Mouse (Mus musculus): ENCODE measurements at regions not wholly inside any gene's neighbourhood (a gene's known extent, or its start where the extent isn't known, plus 50 kb on each side); places are given as distances from the start of the nearest gene placed in this dataset.

GRCm38 (mm10) chr10:12045937-12046336 lies 702.7 kb downstream of the Epm2a start:
- in situ Hi-C loops (cut with MboI, MseI), result no loop called here

DNA sequence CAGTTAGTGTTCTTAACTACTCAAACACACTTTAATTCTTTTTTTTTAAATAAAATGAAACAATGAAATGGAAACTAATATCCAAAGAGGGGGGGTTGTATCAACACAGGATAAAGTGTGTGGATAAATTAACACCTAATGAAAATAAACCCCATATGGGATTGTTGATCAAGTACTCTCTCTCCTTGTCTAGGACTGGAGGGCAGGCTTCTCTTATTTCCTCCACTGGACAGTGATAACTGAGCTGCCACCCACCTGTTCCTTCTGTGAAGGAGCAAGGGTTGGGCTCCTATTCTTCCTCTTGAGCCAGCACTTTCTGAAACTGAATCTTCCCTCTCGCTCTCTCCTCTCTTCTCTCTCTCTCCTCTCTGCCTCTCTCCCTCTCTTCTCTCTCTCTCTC lies 716.5 kb downstream of the Epm2a start:
- in situ Hi-C loops (cut with MboI, MseI), result no loop called here

DNA sequence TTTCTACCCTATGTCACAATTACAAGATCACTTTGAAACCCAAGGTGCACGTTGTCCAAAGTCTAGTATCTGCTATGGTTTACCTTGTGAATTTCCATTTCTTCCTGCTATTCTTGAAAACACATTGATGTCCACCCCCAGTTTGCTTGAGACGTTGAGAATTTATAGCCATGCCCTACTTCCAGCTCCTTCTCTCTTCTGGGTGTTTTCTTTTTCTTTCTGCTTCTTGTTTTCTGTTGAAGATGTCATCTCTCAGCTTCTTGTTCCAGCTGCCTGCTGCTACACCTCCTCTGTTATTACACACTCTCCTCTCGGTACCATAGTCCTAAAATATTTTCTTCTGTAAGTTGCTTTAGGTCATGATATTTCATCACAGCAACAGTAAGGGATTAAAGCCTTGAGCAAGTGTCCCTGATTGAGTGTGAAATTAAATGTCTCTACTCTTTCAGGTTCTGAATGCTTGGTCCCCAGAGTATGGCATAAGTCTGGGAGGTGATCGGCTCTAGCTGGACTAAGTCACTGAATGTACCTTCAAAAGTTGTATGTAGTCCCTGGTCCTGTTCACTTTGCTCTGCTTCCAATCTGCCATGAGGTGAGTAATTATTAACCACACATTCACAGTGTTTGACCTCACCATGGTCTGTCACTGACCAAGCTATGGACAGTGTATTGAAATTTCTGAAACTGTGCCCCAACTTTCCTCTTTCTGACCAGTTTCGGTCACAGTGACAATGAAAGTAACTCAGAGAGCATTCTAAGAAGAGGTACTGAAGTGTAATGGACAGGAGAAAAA lies 718.1 kb downstream of the Epm2a start:
- in situ Hi-C loops (cut with MboI, MseI), result no loop called here

GRCm38 (mm10) chr10:12062302-12062701 lies 719.1 kb downstream of the Epm2a start:
- in situ Hi-C loops (cut with MboI, MseI), result no loop called here

GRCm38 (mm10) chr10:12083961-12084360 lies 740.8 kb downstream of the Epm2a start:
- in situ Hi-C loops (cut with MboI, MseI), result no loop called here

GRCm38 (mm10) chr10:12092521-12092920 lies 749.3 kb downstream of the Epm2a start:
- in situ Hi-C loops (cut with MboI, MseI), result no loop called here

- in situ Hi-C loops (cut with MboI, MseI), result no loop called here
These were observed 753.5 kb downstream of the Epm2a start for GRCm38 (mm10) chr10:12096678-12097077.

DNA sequence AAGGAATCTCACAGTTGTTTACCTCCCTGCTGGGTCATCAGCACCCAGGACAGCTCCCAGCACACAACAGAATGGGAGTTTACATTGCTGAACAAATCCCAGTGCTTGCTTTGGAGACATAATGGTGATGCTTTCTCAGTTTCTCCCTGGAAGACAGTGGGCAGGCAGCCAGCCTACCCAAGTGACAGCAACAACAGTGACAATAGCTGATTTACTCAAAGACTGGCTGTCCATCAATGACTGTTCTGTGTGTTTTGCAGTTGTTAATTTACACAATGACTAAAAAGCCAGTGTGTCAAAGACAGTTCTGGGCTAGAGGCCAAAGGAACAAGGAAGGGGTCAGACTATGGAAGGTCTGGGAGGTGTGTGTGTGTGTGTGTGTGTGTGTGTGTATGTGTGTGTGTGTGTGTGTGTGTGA lies 762.2 kb downstream of the Utrn start:
- in situ Hi-C loops (cut with MboI, MseI), result no loop called here

GRCm38 (mm10) chr10:12111720-12112119 lies 757.4 kb downstream of the Utrn start:
- in situ Hi-C loops (cut with MboI, MseI), result loop anchor here in 1 of 2 experiments (10.0 kb wide), 1 partner anchor 803 kb away; no protein-coding TSS in a partner anchor

DNA sequence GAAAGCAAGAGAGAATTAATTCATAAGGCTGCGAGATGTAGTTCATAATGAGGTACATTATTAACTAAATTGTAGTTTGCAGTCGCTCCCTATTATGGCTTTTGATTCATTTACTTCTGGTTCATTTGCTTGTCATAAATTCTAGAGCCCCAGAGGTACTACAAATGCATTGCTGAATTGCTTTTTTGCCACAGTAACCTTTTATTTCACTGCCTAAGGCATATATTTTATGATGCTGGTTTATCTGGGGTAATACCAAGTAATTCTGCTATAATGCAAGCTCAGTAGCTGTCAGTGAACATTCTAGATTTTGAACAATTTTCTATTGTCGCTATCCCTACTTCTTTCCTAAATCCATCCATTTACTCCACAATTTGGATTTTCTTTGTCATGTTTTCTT lies 753.4 kb downstream of the Utrn start:
- in situ Hi-C loops (cut with MboI, MseI), result loop anchor here in 1 of 2 experiments (10.0 kb wide), 1 partner anchor 799 kb away; no protein-coding TSS in a partner anchor

- in situ Hi-C loops (cut with MboI, MseI), result loop anchor here in 1 of 2 experiments (10.0 kb wide), 1 partner anchor 798 kb away; no protein-coding TSS in a partner anchor
These were observed 752.4 kb downstream of the Utrn start for GRCm38 (mm10) chr10:12116662-12117303.

GRCm38 (mm10) chr10:12124272-12124671 lies 744.9 kb downstream of the Utrn start:
- in situ Hi-C loops (cut with MboI, MseI), result loop anchor here in 1 of 2 experiments (10.0 kb wide), 1 partner anchor 171 kb away; no protein-coding TSS in a partner anchor

GRCm38 (mm10) chr10:12129486-12129885 lies 739.7 kb downstream of the Utrn start:
- in situ Hi-C loops (cut with MboI, MseI), result loop anchor here in 1 of 2 experiments (10.0 kb wide), 1 partner anchor 165 kb away; no protein-coding TSS in a partner anchor

- in situ Hi-C loops (cut with MboI, MseI), result no loop called here
These were observed 724.5 kb downstream of the Utrn start for GRCm38 (mm10) chr10:12144691-12145090.

- in situ Hi-C loops (cut with MboI, MseI), result no loop called here
These were observed 722.1 kb downstream of the Utrn start for GRCm38 (mm10) chr10:12146942-12147537.

DNA sequence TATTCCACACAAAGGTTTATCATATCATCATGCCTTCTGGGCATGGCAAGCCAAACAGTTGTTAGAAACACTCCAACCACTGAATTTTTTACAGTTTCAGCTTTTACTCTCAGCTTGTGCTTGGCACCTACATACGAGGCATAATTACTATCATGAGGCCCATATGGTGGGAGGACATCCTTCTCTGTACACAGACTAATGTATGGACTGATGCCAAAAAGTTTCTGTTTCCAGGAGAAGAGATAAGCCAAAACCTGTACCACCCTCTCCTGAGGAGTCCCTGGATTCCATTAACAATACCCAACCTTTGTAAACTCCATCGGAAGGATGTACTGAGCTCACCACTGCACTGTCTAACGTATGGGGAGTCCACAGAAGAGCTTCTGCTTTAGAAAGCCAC lies 698.9 kb downstream of the Utrn start:
- in situ Hi-C loops (cut with MboI, MseI), result no loop called here

GRCm38 (mm10) chr10:12174200-12174818 lies 694.9 kb downstream of the Utrn start:
- in situ Hi-C loops (cut with MboI, MseI), result no loop called here

DNA sequence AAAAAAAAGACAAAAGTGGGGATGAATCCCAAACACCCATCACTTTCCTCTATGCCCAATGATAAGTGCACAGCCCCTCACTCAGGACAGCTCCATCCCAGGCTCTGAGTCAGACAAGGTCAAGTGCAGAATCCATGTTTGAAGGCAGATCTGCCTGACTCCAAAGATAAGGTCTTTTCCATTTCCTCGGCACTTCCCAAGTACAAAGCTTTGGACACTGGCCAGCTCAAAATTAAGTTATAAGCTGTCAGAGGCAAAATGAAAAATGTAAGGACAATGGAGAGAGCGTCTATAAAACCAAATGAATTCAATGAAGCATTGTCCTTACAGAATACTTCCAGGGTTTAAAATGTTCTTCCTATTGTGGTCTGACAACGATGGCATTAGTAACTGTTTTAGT lies 694.0 kb downstream of the Utrn start:
- in situ Hi-C loops (cut with MboI, MseI), result no loop called here

DNA sequence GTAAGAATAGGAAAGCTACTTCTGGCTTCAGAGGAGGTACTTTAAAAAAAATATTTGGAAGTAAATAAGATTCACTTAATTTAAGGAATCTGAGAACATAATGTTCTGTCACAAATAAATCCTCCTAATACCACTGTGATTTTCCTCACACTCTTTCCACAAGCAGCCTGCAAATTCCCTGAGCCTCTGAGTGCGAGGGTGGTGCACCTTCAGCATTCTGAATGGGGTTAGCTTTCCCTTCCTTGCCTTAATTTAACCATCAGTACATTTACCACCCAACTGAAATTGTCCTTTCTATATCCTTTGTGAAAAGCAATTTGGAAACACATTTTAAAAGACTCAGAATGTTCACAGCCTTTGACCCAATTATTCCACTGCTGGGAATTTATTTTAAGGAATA lies 691.7 kb downstream of the Utrn start:
- in situ Hi-C loops (cut with MboI, MseI), result no loop called here

- in situ Hi-C loops (cut with MboI, MseI), result no loop called here
These were observed 688.2 kb downstream of the Utrn start for GRCm38 (mm10) chr10:12180965-12181364.

DNA sequence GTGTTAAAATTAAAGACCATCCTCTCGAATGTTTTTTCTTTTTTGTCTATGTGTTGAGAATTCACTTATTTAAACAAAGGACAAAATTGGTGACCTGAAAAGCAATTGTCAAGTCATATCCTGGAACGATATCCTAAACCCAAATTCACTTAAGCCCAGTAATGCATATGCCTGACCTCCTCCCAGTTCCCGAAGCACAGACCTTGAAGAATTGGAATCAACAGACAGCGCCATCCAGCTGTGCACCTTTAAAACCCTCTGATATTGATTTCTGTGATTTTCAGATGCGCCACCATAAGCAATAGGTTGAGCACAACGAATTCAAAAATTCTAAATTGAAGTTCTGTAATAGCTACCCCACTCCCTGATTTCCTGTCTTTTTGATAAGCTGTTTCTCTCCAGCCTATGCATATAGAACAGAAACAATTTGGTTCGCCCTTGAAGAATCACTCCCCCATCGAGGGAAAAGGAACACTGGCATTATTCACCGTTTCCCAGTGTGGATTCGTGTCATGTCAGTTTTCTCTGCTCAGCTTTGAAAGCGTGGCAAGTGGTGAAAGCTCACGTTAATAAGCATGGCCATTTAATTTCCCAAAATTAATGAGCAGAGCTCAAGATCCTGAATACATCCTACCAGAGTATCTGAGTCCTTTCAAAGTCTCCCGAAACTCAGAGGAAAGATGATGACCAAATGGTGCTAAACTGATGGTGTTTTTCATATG lies 682.1 kb downstream of the Utrn start:
- in situ Hi-C loops (cut with MboI, MseI), result no loop called here

Measured in T-helper 17 cell (primary cell).